Mouse (Mus musculus) megakaryocyte, embryonic 14.5 days (primary cell): ENCODE measurements around the gene Taok3.

Experiments
- FLI1 ChIP-seq: IDR thresholded peaks from 2 replicates; pipeline ENCODE4 v1.6.1; 2012; ENCODE audit warnings: low read length, inconsistent platforms, mixed read lengths
- GATA1 ChIP-seq: IDR thresholded peaks from 3 replicates; pipeline ENCODE4 v1.6.1; 2012; ENCODE audit warnings: mixed read lengths, low read length, inconsistent platforms, borderline replicate concordance

- TF ChIP-seq FLI1 (no peak), GATA1 (no peak)
These were observed 194.0 kb downstream of the Taok3 start for GRCm38 (mm10) chr5:117313909-117314308.
